Mouse (Mus musculus) forebrain, postnatal 0 days (tissue): ENCODE measurements around the gene Nol3. TPM values are rescaled to one million over a fixed set of nuclear protein-coding genes. Genes with fewer than 3 reads are reported as not detected.

Source experiments
- ATAC-seq: fragments of 200-750 bp; cut with Nextera tagmentation; 2 replicates; pipeline ENCODE4 v1.8.0; 2017; ENCODE audit warnings: mild to moderate bottlenecking, moderate library complexity
- DNase-seq: peaks from one replicate; pipeline ENCODE4 v3.0.0-alpha.2; 2015
- H3K27ac ChIP-seq: fragments of 300-500 bp; sonication (generic); 2 replicates; pipeline ENCODE4 v1.5.1; 2014; ENCODE audit warnings: low read depth, mild to moderate bottlenecking, antibody characterized with exemption, low read length, moderate library complexity, mixed read lengths
- H3K27me3 ChIP-seq: fragments of 300-500 bp; sonication (generic); 2 replicates; pipeline ENCODE4 v1.6.1; 2014; ENCODE audit warnings: mild to moderate bottlenecking, low read length, mixed read lengths; ENCODE audit not compliant: insufficient read depth
- H3K36me3 ChIP-seq: fragments of 300-500 bp; sonication (generic); 2 replicates; pipeline ENCODE4 v1.6.1; 2014; ENCODE audit warnings: mild to moderate bottlenecking, moderate library complexity; ENCODE audit not compliant: insufficient read depth
- H3K4me1 ChIP-seq: fragments of 300-500 bp; sonication (generic); 2 replicates; pipeline ENCODE4 v1.6.1; 2014; ENCODE audit warnings: antibody characterized with exemption; ENCODE audit not compliant: insufficient read depth
- H3K4me2 ChIP-seq: fragments of 300-500 bp; sonication (generic); 2 replicates; pipeline ENCODE4 v1.6.1; 2014; ENCODE audit warnings: low read depth, mild to moderate bottlenecking, moderate library complexity
- H3K4me3 ChIP-seq: fragments of 300-500 bp; sonication (generic); 2 replicates; pipeline ENCODE4 v1.5.1; 2014; ENCODE audit warnings: low read depth, low read length, mixed read lengths
- H3K9ac ChIP-seq: fragments of 300-500 bp; sonication (generic); 2 replicates; pipeline ENCODE4 v1.6.1; 2014; ENCODE audit warnings: mild to moderate bottlenecking
- H3K9me3 ChIP-seq: fragments of 300-500 bp; sonication (generic); 2 replicates; pipeline ENCODE4 v1.6.1; 2016; ENCODE audit warnings: low read length
- CTCF ChIP-seq: sonication (generic); IDR thresholded peaks from 2 replicates; pipeline ENCODE4 v1.5.1; 2016; ENCODE audit warnings: antibody characterized with exemption, control low read depth, low read depth
- WGBS: fragments of 180-500 bp; shearing (Covaris S2); extraction: QIAGEN DNeasy Blood & Tissue Kit; methylation state at CpG from one replicate; pipeline ENCODE4 v1.1.7; 2014; 5-methylcytosine and 5-hydroxymethylcytosine counted together
- microRNA counts: library from miRNA; unstranded; fragments of <30 nt; microRNA quantifications from one replicate; lab custom pipeline; 2015
- microRNA-seq, 2 experiments: library from miRNA; unstranded; fragments of <30 nt; microRNA quantifications; one replicate each; pipeline ENCODE4; 2016
- polyA plus RNA-seq: library from polyadenylated mRNA; unstranded; fragments of >200 nt; fragmentation: Nextera tagmentation; extraction: Ambion mirVana; gene quantifications from 2 replicates; pipeline ENCODE4 v1.2.1, GENCODE M21; 2015
- total RNA-seq: library from RNA; depleted of rRNA; stranded (reverse); fragments of >200 nt; gene quantifications from 2 replicates; pipeline ENCODE4 v1.2.3, GENCODE M21; 2014; rRNA removed

The Nol3 gene
- total and polyA plus RNA-seq, 2 experiments from 2014 or later, result 1.7 to 4.3 TPM

DNA sequence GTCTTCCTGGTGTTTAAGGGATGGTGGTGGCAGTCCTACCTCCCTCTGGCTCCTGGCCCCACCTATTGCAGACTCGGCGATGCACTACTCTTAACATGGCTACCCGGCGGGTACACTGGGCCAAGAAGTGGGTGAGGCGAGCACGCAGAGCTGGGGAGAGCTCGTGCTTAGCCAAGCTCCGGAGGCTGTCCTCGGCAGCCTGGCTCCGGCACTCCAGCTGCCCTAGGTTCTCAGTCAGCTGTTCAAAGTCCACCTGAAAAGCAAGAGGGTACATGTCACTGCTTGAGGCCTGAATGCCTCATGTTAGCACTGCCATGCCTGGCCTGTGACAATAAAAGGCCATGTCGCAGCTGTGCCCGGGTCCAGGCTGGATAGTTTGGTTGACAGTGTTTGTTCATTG lies 54.4 kb downstream of the Nol3 start:
- Histone ChIP-seq H3K9ac (no peak overlapping the region), H3K27me3 (no peaks in the 10 kb centered on the region), H3K36me3 (peaks cover 47% of the 10 kb centered on the region), H3K9me3 (no peaks in the 10 kb centered on the region), H3K27ac (no peak overlapping the region), H3K4me2 (no peak overlapping the region), H3K4me3 (no peak overlapping the region), H3K4me1 (peaks cover 10% of the 10 kb centered on the region)
- DNase-seq (no peak), ATAC-seq (no peak)
- 91% methylated on average over 12 of the region's 12 CpGs for WGBS
- no peak for TF ChIP-seq CTCF

DNA sequence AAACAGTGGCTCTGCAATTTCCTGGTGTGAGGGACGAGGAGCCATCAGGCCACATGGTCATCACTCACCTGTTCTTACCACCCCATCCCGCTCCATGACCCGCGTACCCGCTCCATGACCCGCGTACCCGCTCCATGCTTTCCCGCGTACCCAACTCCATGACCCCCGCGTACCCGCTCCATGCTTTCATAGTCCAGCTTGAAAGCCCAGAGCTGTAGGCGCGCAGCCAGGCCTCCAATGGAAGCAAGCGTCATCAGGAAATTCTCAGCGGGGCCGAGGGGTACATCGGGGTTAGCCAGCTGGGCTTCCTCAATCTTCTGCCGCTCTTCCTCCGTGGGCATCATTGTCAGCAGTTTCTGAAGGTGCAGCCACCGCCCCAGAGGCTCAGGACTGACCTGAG lies 55.5 kb downstream of the Nol3 start:
- peaks cover 47% of the 10 kb centered on the region for H3K36me3 ChIP-seq

More for the DNA sequence above, 55.5 kb downstream of the Nol3 start:
- no peak for ATAC-seq
- Histone ChIP-seq H3K9ac (no peak overlapping the region), H3K27ac (no peak overlapping the region), H3K4me1 (peaks cover 7% of the 10 kb centered on the region; the same call in 1 of the 2 replicates), H3K4me2 (no peak overlapping the region), H3K9me3 (no peaks in the 10 kb centered on the region), H3K27me3 (no peaks in the 10 kb centered on the region), H3K4me3 (no peak overlapping the region)
- 95% methylated on average over 22 of the region's 22 CpGs for WGBS
- DNase-seq, result no peak
- TF ChIP-seq CTCF, result no peak

MicroRNA genes within 50 kb of the gene (microRNA counts, 519-probe panel; counts per million panel counts)
- microRNA mmu-miR-328 (lab: Ali Mortazavi, UCI), result 3,938 counts per million, percentile 44 among the panel's probes with 10 or more counts

Small RNA genes within 50 kb of the gene (microRNA-seq; reads per million reads assigned to microRNA genes)
- 0 reads per million in 2 experiments for gene Gm27320
- 524 to 717 reads per million in 2 experiments for gene Mir328

Other genes with a start within 250 kb of the Nol3 start
- gene Ces3a, start 227.5 kb upstream of the Nol3 start, total RNA-seq, result not detected in 2 replicates
- not detected in 2 replicates for gene Ces3a, start 227.5 kb upstream of the Nol3 start, polyA plus RNA-seq
- not detected in 2 replicates for gene Ces3b, start 192.4 kb upstream of the Nol3 start, total RNA-seq
- gene Ces3b, start 192.4 kb upstream of the Nol3 start, polyA plus RNA-seq, result not detected in 2 replicates
- gene Ces4a, start 144.3 kb upstream of the Nol3 start, total RNA-seq, result 0.10 TPM in 1 of 2 replicates, not detected in the other
- 0.05 TPM in 1 of 2 replicates, not detected in the other for gene Ces4a, start 144.3 kb upstream of the Nol3 start, polyA plus RNA-seq
- gene Cbfb, start 105.5 kb upstream of the Nol3 start, total RNA-seq, result 56.4 and 65.6 TPM in 2 replicates
- gene Cbfb, start 105.5 kb upstream of the Nol3 start, polyA plus RNA-seq, result 23.5 and 29.9 TPM in 2 replicates
- gene D230025D16Rik, start 51.0 kb upstream of the Nol3 start, total RNA-seq, result 37.1 and 40.7 TPM in 2 replicates
- gene D230025D16Rik, start 51.0 kb upstream of the Nol3 start, polyA plus RNA-seq, result 22.0 and 25.5 TPM in 2 replicates
- gene B3gnt9, start 21.0 kb upstream of the Nol3 start, total RNA-seq, result 8.4 and 11.4 TPM in 2 replicates
- gene B3gnt9, start 21.0 kb upstream of the Nol3 start, polyA plus RNA-seq, result 6.6 and 6.8 TPM in 2 replicates
- gene Tradd, start 11.5 kb upstream of the Nol3 start, total RNA-seq, result 14.7 and 23.9 TPM in 2 replicates
- gene Tradd, start 11.5 kb upstream of the Nol3 start, polyA plus RNA-seq, result 14.0 and 20.9 TPM in 2 replicates
- gene Fbxl8, start 11.5 kb upstream of the Nol3 start, total RNA-seq, result 0.38 and 1.4 TPM in 2 replicates
- gene Fbxl8, start 11.5 kb upstream of the Nol3 start, polyA plus RNA-seq, result 0.85 and 1.1 TPM in 2 replicates
- gene Hsf4, start 6.3 kb upstream of the Nol3 start, total RNA-seq, result 0.15 and 0.90 TPM in 2 replicates
- gene Hsf4, start 6.3 kb upstream of the Nol3 start, polyA plus RNA-seq, result 0.30 and 0.44 TPM in 2 replicates
- 54.2 and 70.9 TPM in 2 replicates for gene 4931428F04Rik, start 13.7 kb downstream of the Nol3 start, total RNA-seq
- gene 4931428F04Rik, start 13.7 kb downstream of the Nol3 start, polyA plus RNA-seq, result 124 and 146 TPM in 2 replicates
- 1.8 and 2.7 TPM in 2 replicates for gene Exoc3l, start 20.0 kb downstream of the Nol3 start, total RNA-seq
- 7.0 and 7.5 TPM in 2 replicates for gene Exoc3l, start 20.0 kb downstream of the Nol3 start, polyA plus RNA-seq
- 26.2 and 36.7 TPM in 2 replicates for gene E2f4, start 21.5 kb downstream of the Nol3 start, total RNA-seq
- gene E2f4, start 21.5 kb downstream of the Nol3 start, polyA plus RNA-seq, result 30.6 and 31.6 TPM in 2 replicates
- 0.86 and 0.92 TPM in 2 replicates for gene Elmo3, start 29.5 kb downstream of the Nol3 start, total RNA-seq
- 0.54 and 1.1 TPM in 2 replicates for gene Elmo3, start 29.5 kb downstream of the Nol3 start, polyA plus RNA-seq
- gene Lrrc29, start 50.1 kb downstream of the Nol3 start, total RNA-seq, result 1.6 and 3.0 TPM in 2 replicates
- 1.8 and 2.1 TPM in 2 replicates for gene Lrrc29, start 50.1 kb downstream of the Nol3 start, polyA plus RNA-seq
- 76.4 and 109 TPM in 2 replicates for gene Tmem208, start 50.2 kb downstream of the Nol3 start, total RNA-seq
- gene Tmem208, start 50.2 kb downstream of the Nol3 start, polyA plus RNA-seq, result 126 and 140 TPM in 2 replicates
- gene Fhod1, start 71.8 kb downstream of the Nol3 start, total RNA-seq, result 1.4 and 2.1 TPM in 2 replicates
- 0.15 and 0.30 TPM in 2 replicates for gene Fhod1, start 71.8 kb downstream of the Nol3 start, polyA plus RNA-seq
- gene Slc9a5, start 72.7 kb downstream of the Nol3 start, total RNA-seq, result 17.5 and 17.8 TPM in 2 replicates
- gene Slc9a5, start 72.7 kb downstream of the Nol3 start, polyA plus RNA-seq, result 5.6 and 7.2 TPM in 2 replicates
- 4.2 and 4.5 TPM in 2 replicates for gene Plekhg4, start 97.1 kb downstream of the Nol3 start, total RNA-seq
- 0.70 and 0.77 TPM in 2 replicates for gene Plekhg4, start 97.1 kb downstream of the Nol3 start, polyA plus RNA-seq
- gene Kctd19, start 137.4 kb downstream of the Nol3 start, total RNA-seq, result 0.10 and 0.15 TPM in 2 replicates
- gene Kctd19, start 137.4 kb downstream of the Nol3 start, polyA plus RNA-seq, result 0.16 and 0.19 TPM in 2 replicates
- 1.7 and 1.8 TPM in 2 replicates for gene Lrrc36, start 137.4 kb downstream of the Nol3 start, total RNA-seq
- 0.40 and 1.1 TPM in 2 replicates for gene Lrrc36, start 137.4 kb downstream of the Nol3 start, polyA plus RNA-seq
- 66.6 and 80.6 TPM in 2 replicates for gene Tppp3, start 195.4 kb downstream of the Nol3 start, total RNA-seq
- gene Tppp3, start 195.4 kb downstream of the Nol3 start, polyA plus RNA-seq, result 74.6 and 106 TPM in 2 replicates
- 22.9 and 30.4 TPM in 2 replicates for gene Zdhhc1, start 220.8 kb downstream of the Nol3 start, total RNA-seq
- gene Zdhhc1, start 220.8 kb downstream of the Nol3 start, polyA plus RNA-seq, result 16.2 and 22.7 TPM in 2 replicates
- 0.38 and 0.52 TPM in 2 replicates for gene Hsd11b2, start 242.6 kb downstream of the Nol3 start, total RNA-seq
- 1.3 and 2.6 TPM in 2 replicates for gene Hsd11b2, start 242.6 kb downstream of the Nol3 start, polyA plus RNA-seq